Mouse (Mus musculus) left cerebral cortex, adult 2 months (tissue): ENCODE data around the gene Diexf. TPM values are rescaled to one million over a fixed set of nuclear protein-coding genes. Genes with fewer than 3 reads are reported as not detected.

Source experiments
- DNase-seq, 2 experiments: peaks; one replicate each; pipeline ENCODE4 v3.0.0; 2021 to 2022; ENCODE audit warnings: low spot score in 2 of 2, mixed read lengths in 1 of 2; ENCODE audit errors: extremely low spot score in 1 of 2
- H3K27ac ChIP-seq: fragments of 200-600 bp; 2 replicates; pipeline ENCODE4 v1.8.1; 2022
- H3K4me3 ChIP-seq: fragments of 200-600 bp; 2 replicates; pipeline ENCODE4 v1.8.1; 2022
- CTCF ChIP-seq: fragments of 200-600 bp; IDR thresholded peaks from 2 replicates; pipeline ENCODE4 v1.8.1; 2022; ENCODE audit warnings: antibody characterized with exemption, mild to moderate bottlenecking, moderate library complexity
- intact Hi-C: fragments of 180-260 bp; cut with DNase I; formaldehyde crosslinking; loops from one replicate; pipeline ENCODE4 v1.15.1; 2025
- total RNA-seq, 2 experiments: library from RNA; stranded (reverse); gene quantifications; 2 replicates each; pipeline ENCODE4 v1.2.3; 2021

Diexf gene
- total RNA-seq, 2 experiments from 2014 or later, result 20.9 to 25.5 TPM

DNA sequence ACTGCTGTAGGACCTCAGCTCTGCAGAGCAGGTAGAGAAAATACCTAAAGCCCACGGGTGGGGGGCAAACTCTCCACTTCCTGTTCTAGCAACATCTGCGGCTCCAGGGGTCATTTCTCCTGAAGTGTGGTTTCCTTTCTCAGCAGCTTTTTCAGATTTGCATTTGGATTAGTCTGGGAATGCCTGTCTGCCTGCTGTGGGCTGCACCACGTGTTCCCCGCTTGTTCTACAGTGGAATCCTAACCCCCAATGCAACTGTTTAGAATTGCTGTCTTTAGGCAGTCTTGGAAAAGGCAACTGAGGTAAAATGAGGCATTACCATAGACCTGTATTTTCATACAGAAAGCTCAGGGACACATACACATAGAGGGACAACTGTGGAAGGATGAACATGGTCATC, 28.0 kb downstream of the Diexf start:
- DNase-seq, result no peak
- intact Hi-C loops, result loop anchor here (5.0 kb wide), 1 partner anchor 100 kb away; no protein-coding TSS in a partner anchor
- peak overlapping the region; percentile 65 for H3K27ac ChIP-seq
- TF ChIP-seq CTCF, result no peak
- H3K4me3 ChIP-seq, result no peak overlapping the region

DNA sequence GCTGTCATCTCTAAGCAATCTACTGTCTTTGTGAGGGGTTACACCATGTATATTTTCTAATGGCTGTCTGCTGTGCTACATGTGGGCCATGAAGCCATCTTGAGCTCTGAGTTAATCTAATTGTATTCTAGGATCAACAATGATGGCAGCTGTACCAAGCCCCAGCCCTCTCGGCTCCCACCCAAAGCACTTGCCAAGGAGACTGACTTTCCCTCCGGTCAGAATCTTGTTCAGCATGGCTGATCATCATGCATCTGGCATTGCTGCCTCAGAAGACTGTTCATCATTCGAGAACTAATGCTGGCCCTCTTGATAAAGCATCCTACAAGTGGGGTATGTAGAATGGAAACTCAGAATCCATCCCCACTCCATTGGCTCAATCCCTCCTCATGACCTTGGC, 31.1 kb downstream of the Diexf start:
- DNase-seq, result no peak
- Histone ChIP-seq H3K27ac (no peak overlapping the region), H3K4me3 (no peak overlapping the region)
- intact Hi-C loops, result no loop called here
- TF ChIP-seq CTCF, result no peak

DNA sequence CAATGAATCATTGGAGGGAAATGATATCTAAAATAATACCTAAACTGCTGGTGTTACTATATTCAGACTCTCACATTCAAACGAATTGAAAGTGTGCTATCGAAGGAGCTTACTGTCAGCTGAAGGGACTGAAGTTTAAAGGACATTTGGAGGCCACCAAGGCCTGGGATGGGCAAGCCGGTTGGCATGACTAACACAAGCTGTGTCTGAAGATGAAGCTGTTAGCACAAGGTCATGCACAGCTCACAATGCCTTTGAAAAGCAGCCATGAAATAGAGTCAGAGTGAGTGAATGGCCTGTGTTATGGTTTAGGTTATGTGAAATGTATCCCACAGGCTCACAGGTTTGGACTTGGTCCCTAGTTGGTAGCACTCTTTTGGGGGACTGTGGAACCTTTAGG, 36.5 kb downstream of the Diexf start:
- Histone ChIP-seq H3K27ac (no peak overlapping the region), H3K4me3 (no peak overlapping the region)
- no peak for TF ChIP-seq CTCF
- intact Hi-C loops, result no loop called here
- DNase-seq, result no peak

DNA sequence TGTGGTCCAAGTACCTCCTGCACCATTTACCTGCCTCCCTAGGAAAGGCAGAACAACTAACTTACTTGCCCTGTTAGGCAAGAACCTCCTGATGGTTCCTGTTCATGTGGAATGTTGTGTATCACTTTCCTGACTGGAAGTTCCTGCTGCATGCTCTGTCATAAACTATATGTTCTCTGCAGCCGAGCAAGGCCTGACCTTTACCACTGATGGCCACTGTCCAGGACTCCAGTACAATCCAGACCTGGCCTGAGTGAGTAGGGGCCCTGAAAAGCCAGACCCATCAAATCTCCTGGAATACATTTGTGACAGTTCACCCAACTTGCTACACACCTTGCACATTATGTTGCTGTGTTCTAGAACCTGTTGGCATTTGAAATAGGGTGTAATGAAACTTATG, 37.3 kb downstream of the Diexf start:
- DNase-seq, result no peak
- no peak overlapping the region for H3K27ac ChIP-seq
- no peak overlapping the region for H3K4me3 ChIP-seq
- intact Hi-C loops, result no loop called here
- no peak for TF ChIP-seq CTCF

DNA sequence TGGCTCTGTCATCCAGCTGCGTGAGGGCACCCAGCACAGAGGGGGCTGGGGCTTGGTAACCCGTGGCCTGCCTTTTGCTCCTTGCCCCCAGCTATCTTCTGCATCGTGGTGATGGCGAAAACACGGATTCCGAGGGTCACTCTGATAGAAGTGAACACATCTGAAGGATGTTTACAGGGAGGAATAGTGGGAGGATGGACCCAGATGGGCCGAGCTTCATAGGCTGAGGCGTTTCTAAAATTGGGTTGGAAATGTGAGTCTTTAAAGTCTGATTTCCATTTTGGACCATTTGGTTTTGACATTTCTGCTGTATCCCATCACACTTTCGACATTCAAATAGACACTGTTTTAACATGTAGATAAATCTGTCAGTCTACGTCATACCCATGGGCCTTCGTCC, 39.2 kb downstream of the Diexf start:
- no peak for TF ChIP-seq CTCF
- Histone ChIP-seq H3K27ac (peak overlapping the region; percentile 78), H3K4me3 (peak overlapping the region; percentile 27)
- DNase-seq, result no peak
- intact Hi-C loops, result loop anchor here (2.0 kb wide), 1 partner anchor 32 kb away; no protein-coding TSS in a partner anchor

DNA sequence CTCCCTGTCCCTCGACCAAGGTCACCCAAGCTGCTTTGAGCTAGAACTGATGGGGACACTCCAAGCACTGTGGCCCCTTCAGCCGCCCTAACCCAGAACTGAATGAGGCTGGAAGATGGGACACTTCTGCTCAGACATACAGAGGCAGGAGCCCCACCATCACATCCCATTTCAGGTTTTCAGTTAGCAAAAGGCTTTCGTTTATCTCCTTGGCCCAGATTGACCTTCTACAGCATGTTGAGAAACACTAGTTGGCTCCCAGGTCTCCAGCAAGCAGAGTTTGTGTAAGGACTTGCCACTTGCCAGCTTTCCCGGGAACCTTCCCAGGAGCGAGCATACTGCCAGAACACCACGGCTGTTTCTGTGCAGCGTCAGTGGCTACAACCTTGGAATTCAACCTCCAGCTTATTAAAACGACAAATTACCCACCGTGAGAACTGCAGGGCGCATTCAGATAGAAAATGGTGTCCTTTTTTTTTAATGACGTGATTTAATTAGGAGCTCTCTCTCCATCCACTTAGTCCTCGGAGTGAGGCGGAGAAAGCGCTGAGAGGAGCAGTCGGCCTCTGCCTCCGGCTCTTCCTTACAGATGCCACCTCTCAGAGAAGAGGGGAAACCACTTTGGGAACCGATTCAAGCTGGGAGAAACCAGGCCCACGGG, 39.7 kb downstream of the Diexf start:
- TF ChIP-seq CTCF, result no peak
- intact Hi-C loops, result loop anchor here (2.0 kb wide), 1 partner anchor 32 kb away; no protein-coding TSS in a partner anchor
- peak overlapping the region; percentile 78 for H3K27ac ChIP-seq
- peak overlapping the region; percentile 27 for H3K4me3 ChIP-seq
- peak; percentile 52 to 56 for DNase-seq

DNA sequence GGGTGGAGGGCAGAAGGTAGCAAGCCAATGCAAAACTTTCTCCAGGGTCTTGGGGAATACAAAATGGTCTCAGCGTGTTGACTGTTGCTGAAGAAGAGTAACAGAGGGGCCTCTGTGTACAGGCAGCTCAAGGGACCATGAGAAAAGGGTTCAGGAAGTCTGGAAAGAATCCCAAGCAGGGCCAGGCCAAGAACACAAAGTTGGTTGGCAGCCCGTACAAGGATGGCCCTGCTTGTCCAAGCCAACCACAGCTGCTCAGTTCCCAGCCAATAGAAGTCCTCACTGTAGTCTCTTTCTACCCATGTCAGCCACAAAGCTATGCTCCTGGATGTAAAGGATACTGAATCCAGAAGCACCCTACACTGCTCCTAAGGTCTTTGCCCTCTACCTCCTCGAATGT, 40.4 kb downstream of the Diexf start:
- Histone ChIP-seq H3K4me3 (no peak overlapping the region), H3K27ac (peak overlapping the region; percentile 78)
- DNase-seq, result no peak
- intact Hi-C loops, result loop anchor here (2.0 kb wide), 1 partner anchor 33 kb away; no protein-coding TSS in a partner anchor
- TF ChIP-seq CTCF, result no peak

DNA sequence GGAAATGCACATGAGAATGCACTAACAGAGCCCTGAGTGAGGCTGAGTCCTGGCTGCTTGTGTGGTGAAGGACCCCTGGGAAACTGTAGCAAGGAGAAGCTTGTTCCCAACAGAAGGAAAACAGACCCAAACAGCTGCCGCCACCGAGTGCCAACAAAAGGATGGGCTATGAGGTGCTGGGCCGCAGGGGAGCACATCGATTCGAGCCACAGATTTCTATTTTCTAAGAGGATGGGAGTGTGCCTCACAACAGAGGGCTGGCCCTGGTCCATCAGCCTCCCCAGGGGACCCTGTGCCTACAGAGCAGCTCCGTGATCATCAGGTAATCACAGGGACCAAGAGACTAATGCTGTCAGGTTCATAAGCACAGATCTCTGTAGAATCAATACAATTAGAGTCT, 40.9 kb downstream of the Diexf start:
- intact Hi-C loops, result no loop called here
- DNase-seq, result no peak
- TF ChIP-seq CTCF, result no peak
- H3K4me3 ChIP-seq, result no peak overlapping the region
- H3K27ac ChIP-seq, result peak overlapping the region; percentile 36; the same call in 1 of the 2 replicates

DNA sequence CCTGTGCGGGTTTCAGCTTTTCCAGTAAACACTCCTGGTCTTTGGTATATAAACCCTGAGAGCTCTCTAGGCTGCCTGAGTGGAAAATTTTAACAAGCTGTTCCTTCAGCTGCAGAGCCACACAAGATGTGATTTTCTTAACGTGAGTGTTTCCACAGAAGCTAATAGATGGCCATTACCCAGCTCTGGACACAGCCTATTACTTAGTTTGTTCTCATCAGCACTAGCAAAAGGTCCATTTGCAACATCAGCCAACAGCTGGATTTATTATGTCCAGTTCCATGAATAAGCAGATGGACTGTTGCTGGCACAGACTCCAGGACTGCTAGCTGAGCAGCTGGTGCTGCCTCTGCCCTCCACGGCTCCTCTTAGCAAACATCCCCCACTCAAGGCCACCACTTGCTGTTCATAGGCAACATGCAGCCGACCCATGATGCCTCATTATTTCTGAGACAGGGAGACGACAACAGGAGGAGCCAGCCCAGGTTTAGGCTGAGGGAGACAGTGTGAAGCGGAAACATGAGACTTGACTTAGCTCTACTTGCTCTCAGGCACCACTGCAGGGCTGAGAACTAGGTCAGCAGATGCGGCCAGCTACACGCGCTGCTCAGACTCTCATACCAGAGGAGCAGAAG, 43.1 kb downstream of the Diexf start:
- intact Hi-C loops, result loop anchor here (2.0 kb wide), 1 partner anchor 44 kb away; no protein-coding TSS in a partner anchor
- no peak for DNase-seq
- H3K27ac ChIP-seq, result peak overlapping the region; percentile 88

DNA sequence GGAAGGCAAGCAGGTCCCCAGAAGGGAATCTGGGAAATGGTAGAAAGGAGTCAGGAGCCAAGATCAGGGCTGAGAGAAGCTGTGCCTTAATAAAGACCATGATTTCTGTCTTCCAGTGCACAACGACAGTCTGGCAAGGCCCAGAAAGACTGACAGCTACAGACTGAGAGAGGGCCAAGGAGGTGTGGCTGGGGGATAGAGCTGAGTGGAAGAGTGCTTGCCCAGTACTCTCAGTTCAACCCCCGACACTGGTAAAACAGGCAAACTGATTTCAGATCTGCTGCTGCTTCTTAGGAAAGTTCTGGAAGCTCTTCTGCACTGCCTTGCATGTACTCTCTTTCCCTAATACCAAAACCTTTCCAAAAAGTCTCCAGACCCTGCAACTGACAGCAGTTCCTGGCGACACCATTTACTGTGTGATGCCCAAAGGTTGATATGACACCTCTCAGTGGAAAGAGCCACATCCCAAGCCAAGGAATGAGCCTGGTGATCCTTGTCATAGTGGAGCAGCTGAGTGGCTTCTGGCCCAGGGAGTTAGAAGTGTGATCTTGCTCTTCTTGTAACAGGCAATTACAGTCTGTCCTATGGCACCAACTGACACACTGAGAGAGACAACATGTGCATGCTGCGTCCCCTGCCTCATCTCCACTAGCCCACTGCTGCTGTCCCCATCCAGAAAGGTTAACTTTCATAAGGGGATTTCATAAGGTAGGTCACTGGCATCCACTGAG, 43.8 kb downstream of the Diexf start:
- Histone ChIP-seq H3K27ac (peak overlapping the region; percentile 88), H3K4me3 (no peak overlapping the region)
- peak in 1 of 2 experiments; percentile 27 for DNase-seq
- intact Hi-C loops, result loop anchor here (2.0 kb wide), 1 partner anchor 43 kb away; no protein-coding TSS in a partner anchor
- TF ChIP-seq CTCF, result no peak

More for the DNA sequence above, 43.1 kb downstream of the Diexf start:
- TF ChIP-seq CTCF, result no peak
- no peak overlapping the region for H3K4me3 ChIP-seq

DNA sequence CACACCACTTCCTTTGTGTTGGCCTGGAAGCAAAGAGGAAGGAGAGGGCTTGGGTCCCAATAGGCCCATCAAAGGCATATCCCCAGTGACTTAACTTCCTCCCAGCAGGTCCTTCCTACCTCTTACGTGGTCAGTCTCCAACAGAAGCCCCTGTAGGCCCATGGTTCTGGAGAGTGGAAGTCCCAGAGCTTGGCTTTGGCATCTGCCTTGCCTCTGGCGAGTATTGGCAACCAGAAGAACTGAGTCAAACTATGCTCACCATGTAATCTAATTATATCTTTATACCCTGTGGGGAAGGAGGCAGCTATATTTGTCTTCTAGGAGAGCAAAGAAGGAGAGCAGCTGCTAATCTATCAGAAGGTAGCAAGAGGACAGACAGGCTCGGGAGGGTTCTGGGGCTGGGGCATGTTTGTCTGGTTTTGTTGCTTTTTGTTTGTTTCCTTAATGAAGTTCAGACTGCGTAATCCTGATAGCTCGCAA, 44.5 kb downstream of the Diexf start:
- intact Hi-C loops, result loop anchor here (2.0 kb wide), 1 partner anchor 43 kb away; no protein-coding TSS in a partner anchor
- no peak for TF ChIP-seq CTCF

DNA sequence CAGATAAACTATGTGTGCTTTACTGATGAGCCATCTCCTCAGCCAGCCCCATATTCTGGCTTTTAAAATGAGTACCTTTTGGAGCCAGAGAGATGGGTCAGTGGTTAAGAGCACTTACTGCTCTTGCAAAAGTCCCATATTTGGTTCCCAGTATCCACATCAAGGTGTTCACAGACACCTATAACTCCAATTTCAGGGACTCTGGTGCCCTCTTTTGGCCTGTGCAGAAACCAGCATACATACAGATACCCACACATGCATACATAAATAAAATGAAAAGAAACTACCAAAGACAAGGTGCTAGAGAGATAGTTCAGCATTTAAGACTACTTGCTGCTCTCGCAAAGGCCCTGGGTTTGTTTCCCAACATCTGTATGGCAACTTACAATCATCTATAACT, 46.1 kb downstream of the Diexf start:
- intact Hi-C loops, result loop anchor here (5.0 kb wide), 1 partner anchor 77 kb away; no protein-coding TSS in a partner anchor
- DNase-seq, result no peak

More for the DNA sequence above, 44.5 kb downstream of the Diexf start:
- peak overlapping the region; percentile 88 for H3K27ac ChIP-seq
- no peak overlapping the region for H3K4me3 ChIP-seq
- DNase-seq, result no peak

More for the DNA sequence above, 46.1 kb downstream of the Diexf start:
- H3K27ac ChIP-seq, result no peak overlapping the region
- no peak overlapping the region for H3K4me3 ChIP-seq
- peak; percentile 25 for TF ChIP-seq CTCF
